Mouse (Mus musculus): ENCODE results near the gene Slit3.

The Slit3 gene

DNA sequence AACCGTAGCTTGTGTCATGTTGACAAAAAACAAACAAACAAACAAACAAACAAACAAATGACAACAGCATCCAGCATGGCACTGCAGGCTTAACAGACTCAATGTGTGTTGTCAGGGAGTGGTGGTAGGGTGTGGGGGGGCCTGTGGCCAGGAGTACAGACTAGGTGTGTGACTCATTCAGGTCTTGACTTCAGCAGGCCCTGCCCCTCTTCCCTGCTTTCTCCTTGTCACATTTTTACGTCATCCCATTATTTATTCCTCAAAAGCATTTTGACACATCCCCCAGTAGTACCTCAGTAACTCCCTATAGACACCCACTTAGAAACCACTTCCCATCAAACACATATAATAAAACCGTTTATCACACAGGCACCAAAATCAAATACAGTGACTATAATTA is 450.9 kb downstream of the Slit3 start:
- no peak for DNase-seq (ENCODE audit: low read depth, low spot score)

DNA sequence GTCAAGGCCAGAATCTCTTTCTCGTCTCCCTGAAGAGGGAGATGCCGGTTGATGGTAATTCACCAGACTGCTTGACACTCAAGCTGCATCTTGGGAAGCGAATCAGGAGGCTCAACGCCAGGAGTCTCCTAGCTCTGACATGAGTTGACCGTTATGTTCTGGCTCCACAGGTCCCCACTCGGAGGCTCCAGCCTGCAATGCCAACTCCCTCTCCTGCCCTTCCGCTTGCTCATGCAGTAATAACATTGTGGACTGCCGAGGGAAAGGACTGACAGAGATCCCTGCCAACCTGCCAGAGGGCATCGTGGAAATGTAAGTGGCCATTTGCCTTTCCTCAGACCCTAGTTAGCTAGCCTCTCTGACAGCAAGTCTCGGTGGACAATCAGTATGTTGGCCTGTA is 457.8 kb downstream of the Slit3 start:
- DNase-seq (ENCODE audit: low read depth, low spot score), result no peak

DNA sequence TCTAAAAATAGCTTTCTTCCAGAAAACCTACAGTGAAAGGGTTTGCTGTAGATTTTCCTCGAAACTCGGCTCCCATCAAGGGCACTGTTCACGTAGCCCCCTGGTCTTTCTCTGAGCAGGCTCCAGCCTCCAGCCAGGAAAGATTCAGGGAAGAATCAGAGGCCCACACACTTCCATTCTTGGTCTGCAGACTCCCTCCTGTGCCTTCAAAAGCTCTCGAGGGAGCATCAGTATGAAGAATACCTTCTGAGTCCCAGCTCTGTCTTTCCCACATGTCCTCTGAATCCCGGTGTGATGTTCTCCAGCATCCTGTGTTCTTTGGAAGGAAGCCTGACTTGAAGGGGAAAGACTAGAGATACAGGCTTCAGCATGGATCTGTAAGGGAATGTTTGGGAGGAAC is 461.6 kb downstream of the Slit3 start:
- DNase-seq (ENCODE audit: low read depth, low spot score), result no peak

- DNase-seq (ENCODE audit: low read depth, low spot score), result no peak
Measured at GRCm38 (mm10) chr11:35583633-35584032, 462.6 kb downstream of the Slit3 start.

DNA sequence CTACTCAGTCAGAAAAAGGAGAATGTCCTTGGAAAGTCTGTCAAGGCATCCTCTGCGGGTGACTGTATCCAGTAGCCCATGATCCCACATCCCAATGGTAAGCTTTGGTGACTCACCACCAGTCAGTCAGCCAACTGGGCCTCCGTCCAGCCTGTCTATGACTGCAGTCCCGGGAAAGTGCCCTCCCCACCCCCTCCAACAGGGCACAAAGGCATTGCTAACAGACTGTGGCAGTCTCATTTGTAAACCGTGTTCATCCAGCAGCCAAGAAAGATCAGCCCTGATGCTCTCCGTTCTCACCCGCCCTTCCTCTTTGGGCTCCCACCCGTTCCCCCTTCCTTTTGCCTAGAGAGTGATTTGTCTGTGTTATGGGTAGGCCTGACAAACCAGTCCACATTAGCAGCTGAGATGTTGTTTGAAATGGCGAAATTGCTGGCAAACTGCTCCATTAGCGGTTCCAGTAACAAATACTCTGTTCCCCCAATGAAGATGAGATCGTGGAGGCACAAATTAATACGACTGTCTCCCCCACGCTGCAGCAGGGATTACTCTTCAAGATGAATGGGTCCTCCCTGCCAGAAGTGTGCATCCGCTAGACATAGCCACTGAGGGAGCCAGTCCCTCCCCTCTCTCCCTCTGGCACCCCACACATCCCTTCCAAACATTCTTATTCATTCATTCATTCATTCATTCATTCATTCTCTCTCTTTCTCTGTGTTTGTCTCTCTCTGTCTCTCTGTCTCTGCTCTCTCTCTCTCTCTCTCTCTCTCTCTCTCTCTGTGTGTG is 466.3 kb downstream of the Slit3 start:
- DNase-seq (ENCODE audit: low read depth, low spot score), result no peak

DNA sequence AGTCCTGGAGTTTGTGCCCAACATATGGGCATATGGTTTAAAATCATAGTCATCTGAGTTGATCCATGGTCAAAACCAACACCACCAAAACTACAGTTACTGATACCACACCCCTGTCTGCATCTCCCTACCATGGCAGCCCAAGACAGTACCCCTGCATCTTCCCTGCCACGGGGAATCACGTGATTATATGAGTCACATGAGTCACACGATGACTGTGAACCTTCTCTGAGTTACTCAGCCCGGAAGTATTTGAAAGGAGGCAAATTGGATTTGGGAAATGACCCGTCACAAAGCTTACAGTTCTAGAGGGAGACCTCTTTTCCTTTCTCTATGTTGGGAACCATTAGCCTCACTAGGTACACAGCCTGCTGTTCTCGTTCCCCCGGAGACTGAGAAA is 468.9 kb downstream of the Slit3 start:
- DNase-seq (ENCODE audit: low read depth, low spot score), result no peak

DNA sequence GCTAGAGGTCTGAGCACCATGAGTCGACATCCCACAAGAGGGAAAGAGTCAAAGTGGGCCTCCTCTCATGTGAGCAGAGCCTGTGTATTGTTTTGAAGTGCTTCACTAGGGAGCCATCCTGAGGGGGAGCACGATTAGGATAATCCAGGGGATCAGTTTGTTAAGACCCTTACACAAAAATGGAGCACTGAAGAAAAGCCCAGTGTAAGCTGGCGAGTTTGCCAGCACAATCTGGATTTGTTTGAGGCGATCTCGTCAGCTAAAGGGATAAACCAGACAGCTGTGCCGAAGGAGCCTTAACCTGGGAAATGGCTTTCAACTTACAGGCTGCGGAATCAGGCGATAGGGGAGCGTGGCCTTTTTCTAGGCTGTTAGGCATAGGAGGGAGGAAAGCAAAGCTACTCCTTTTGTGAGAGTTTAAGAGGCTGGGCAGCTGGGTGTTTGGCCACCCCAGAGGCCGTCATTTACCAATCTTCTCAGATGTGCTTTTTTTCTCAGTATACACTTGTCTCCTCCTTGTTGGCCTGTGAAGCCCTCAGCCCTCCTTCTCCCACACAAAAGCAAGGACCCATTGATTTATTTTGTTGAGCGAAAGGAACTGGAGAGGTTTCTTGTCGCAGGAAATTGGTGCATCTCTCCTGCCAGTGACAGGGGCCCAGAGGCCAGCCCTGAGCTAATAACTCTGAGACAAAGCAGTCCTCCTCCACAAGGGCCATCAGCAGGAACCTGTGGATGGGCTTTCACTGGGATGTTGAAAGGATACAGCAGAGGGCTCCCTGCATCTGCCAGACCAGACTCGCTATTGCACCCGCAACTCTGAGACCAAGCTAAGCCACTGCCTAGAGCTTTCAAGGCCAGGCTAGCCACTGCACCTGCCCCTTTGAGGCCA is 472.4 kb downstream of the Slit3 start:
- no peak for DNase-seq (ENCODE audit: low read depth, low spot score)

- no peak for DNase-seq (ENCODE audit: low read depth, low spot score)
Measured at GRCm38 (mm10) chr11:35596064-35596463, 475.0 kb downstream of the Slit3 start.

GRCm38 (mm10) chr11:35597882-35598281 is 476.9 kb downstream of the Slit3 start:
- no peak for DNase-seq (ENCODE audit: low read depth, low spot score)

GRCm38 (mm10) chr11:35598732-35599131 is 477.7 kb downstream of the Slit3 start:
- no peak for DNase-seq (ENCODE audit: low read depth, low spot score)

DNA sequence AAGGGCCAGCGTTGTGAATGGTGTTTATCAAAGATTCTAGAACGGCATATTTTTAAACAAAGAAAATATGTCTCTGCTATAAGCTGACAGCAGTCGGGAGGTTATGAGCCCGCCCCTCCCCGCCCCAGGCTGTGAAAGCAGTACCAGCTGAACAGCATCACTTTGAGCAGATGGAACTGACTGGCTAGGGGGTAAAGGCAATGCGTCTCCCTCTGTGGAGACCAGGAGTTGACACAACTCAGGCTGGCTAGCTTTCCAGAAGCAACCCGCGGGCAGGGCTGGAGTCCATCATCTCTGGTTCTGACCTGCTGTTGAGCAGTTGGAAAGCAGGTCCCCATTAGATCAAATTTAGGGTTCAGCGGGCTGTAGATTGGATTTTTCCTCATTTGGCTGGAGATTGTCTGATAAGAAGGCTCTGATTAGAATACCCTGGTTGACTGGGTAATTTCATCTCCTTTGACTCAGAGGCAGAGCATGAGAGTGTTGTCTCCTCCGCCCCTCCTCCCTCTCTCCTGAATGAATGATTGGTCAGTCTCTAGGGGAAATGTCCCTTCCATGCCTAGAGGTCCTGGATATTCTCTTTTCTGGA is 480.7 kb downstream of the Slit3 start:
- no peak for DNase-seq (ENCODE audit: low read depth, low spot score)

GRCm38 (mm10) chr11:35602586-35602985 is 481.6 kb downstream of the Slit3 start:
- DNase-seq (ENCODE audit: low read depth, low spot score), result no peak

DNA sequence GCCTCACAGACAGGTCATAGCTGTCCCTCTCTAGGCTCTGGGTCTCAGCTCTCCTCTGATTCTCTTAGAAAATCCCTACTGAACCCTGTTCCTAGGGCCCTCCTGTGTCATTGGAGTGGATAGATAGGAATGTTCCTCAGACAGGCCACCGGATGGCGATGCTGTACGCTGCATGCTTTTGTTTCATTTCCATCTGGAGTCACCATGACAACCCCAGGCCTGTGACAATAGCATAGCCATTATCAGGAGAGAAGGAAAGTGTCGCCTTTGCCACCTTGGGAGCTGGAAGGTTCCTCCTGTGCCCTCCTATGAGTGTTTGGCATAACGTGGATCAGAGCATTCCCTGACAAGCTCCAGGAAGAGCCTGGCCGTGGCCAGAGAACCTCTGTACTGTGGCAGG is 482.9 kb downstream of the Slit3 start:
- no peak for DNase-seq (ENCODE audit: low read depth, low spot score)

- no peak for DNase-seq (ENCODE audit: low read depth, low spot score)
Measured at GRCm38 (mm10) chr11:35604848-35605790, 484.1 kb downstream of the Slit3 start.

- DNase-seq (ENCODE audit: low read depth, low spot score), result no peak
Measured at GRCm38 (mm10) chr11:35607191-35607590, 486.2 kb downstream of the Slit3 start.

DNA sequence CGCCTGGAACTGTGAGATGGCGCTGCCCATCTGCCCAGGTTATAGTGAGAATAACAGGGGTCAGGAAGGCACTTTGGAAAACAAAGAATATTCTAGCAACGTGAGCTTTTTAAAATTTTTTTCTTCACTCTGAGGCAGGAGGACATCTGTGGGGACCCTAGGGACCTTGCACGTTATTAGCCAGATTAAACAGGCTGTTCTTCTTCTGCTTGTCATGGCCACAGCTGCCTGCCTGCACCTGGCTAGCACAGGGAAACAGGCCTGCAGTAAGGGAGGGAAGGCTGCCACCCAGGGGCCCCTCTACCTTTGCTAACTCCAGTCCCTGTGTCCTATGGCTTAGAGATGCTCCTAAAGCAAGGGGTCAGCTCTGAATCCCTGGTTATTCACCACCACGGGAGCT is 487.8 kb downstream of the Slit3 start:
- DNase-seq (ENCODE audit: low read depth, low spot score), result no peak

DNA sequence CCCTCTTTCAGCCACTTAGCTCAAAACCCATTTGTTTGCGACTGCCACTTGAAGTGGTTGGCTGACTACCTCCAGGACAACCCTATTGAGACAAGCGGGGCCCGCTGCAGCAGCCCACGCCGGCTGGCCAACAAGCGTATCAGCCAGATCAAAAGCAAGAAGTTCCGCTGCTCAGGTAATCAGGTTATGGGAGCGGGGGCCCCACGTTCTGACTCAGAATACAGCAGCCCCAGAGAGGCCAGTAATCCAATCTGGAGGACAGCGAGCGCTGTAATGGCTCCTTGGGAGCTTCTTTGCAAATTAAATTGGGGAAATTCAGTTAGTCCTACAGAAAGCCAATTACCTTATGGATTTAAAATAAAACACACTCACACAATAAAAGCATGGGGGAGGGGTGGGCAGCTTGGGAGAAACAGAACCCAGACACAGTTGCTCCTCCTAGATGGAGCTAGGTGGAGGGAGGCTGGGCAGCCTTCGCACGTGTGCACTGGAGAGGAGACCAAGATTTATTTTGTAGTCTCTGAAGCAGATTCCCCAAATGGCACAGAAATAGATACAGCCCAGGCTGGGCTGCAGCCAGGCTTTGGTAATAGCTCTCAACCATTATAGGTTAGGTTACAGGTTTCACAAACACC is 491.4 kb downstream of the Slit3 start:
- no peak for DNase-seq (ENCODE audit: low read depth, low spot score)

GRCm38 (mm10) chr11:35614530-35614929 is 493.5 kb downstream of the Slit3 start:
- DNase-seq (ENCODE audit: low read depth, low spot score), result no peak

DNA sequence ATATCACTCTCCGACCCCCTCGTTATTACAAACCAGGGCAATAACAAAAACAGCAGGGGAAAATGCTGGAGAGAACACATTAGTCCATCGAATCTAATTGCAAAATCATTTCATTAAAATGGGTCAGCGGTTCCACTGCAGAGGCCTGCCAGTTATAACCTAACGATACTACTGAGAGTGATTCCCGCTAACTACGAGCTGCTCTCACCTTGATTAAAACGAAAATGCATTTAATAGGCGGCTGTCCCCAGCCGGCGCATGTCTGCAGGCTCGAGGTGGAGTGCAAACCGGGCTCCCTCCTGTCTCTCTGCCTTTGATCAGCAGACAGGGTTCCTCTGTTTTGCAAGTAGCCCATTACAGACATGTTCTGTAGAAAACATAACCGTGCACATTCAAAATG is 498.4 kb downstream of the Slit3 start:
- no peak for DNase-seq (ENCODE audit: low read depth, low spot score)

DNA sequence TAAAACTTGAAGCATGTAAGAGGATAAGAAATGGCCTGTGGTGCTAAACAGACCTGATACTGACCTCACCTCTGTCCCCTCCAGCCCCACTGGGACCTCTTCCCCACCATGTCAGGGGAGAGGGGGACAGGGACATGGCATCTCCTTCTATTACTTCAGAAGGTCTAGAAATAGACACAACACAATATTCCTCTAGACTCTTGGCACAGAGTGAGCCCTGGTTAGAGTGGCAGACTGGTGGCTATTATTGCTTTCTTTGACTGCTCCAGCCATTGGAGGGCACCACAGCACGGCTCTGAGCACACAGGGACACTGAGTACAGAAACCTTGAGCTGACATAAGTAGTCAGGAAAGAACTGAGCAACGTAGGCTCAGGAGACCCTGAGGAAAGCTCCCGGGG is 501.7 kb downstream of the Slit3 start:
- DNase-seq (ENCODE audit: low read depth, low spot score), result no peak
